Comparison of ENCODE assay signal across 15 mouse cellular contexts in genomic region chr19:8994813-8995607, GRCm38 (mm10). TPM values are rescaled to one million over a fixed set of nuclear protein-coding genes. Genes with fewer than 3 reads are reported as not detected.
A peak's percentile ranks its signal among the peaks of the same experiment; 100 is the strongest.
DNase-seq lines count a peak whose midpoint lies in the region; ATAC-seq and TF ChIP-seq lines count a peak whose summit lies in the region.
"Had no signal": no experiment of that assay in that cellular context is flagged by ENCODE, and none has a peak within 500 bp of the region (broad histone marks: within the 10 kb centered on the region; RNA-seq: fewer than 3 reads in every experiment).

No protein-coding gene starts in this region.

- no peak for TF ChIP-seq CTCF in testis, adult 2 months (IDR thresholded peaks at IDR 0.05; ENCODE audit: control insufficient read depth, insufficient read depth, insufficient replicate concordance, low read depth, low read length)
- peak; percentile 18; the same call in 1 of the 2 replicates for TF ChIP-seq CTCF in stomach, postnatal 0 days (IDR thresholded peaks at IDR 0.05; ENCODE audit: low read depth)

- no peaks in the 10 kb centered on the region for H3K9me3 ChIP-seq in heart, embryonic 13.5 days
- no peaks in the 10 kb centered on the region for H3K9me3 ChIP-seq in intestine, embryonic 16.5 days (ENCODE audit: control insufficient read depth, low read length)
- no peaks in the 10 kb centered on the region for H3K9me3 ChIP-seq in stomach, postnatal 0 days (ENCODE audit: control insufficient read depth, low read length)
- H3K9me3 ChIP-seq: forebrain, embryonic 13.5 days; liver, embryonic 15.5 days; neural tube, embryonic 13.5 days had no signal

- H3K27me3 ChIP-seq in heart, embryonic 13.5 days (replicated peaks): no peaks in the 10 kb centered on the region
- no peaks in the 10 kb centered on the region for H3K27me3 ChIP-seq in testis, adult 2 months (ENCODE audit: control insufficient read depth, insufficient read depth, low read length)
- no peaks in the 10 kb centered on the region for H3K27me3 ChIP-seq in intestine, embryonic 16.5 days (replicated peaks; ENCODE audit: control insufficient read depth, insufficient read depth, low read length)
- no peaks in the 10 kb centered on the region for H3K27me3 ChIP-seq in stomach, postnatal 0 days (ENCODE audit: control insufficient read depth, insufficient read depth, low read length)

- peaks cover 11% of the 10 kb centered on the region for H3K36me3 ChIP-seq in heart, embryonic 13.5 days
- H3K36me3 ChIP-seq in testis, adult 2 months (ENCODE audit: control insufficient read depth, insufficient read depth, low read length): no peaks in the 10 kb centered on the region
- H3K36me3 ChIP-seq in intestine, embryonic 16.5 days (ENCODE audit: control insufficient read depth, insufficient read depth, low read length): no peaks in the 10 kb centered on the region
- peaks cover 6% of the 10 kb centered on the region; the same call in 1 of the 2 replicates for H3K36me3 ChIP-seq in stomach, postnatal 0 days (ENCODE audit: control insufficient read depth, insufficient read depth, low read length)
- H3K36me3 ChIP-seq: liver, embryonic 15.5 days; neural tube, embryonic 13.5 days had no signal

- ATAC-seq in heart, embryonic 13.5 days (ENCODE audit: extremely low read depth, insufficient number of reproducible peaks, low FRiP score, low TSS enrichment): no peak
- peak; percentile 24 for ATAC-seq in intestine, embryonic 16.5 days
- peak; percentile 30 for ATAC-seq in stomach, postnatal 0 days (ENCODE audit: low FRiP score, low TSS enrichment)
- ATAC-seq: forebrain, embryonic 13.5 days had no signal

- no peak overlapping the region for H3K4me2 ChIP-seq in heart, embryonic 13.5 days
- no peak overlapping the region for H3K4me2 ChIP-seq in intestine, embryonic 16.5 days (ENCODE audit: low read depth, low read length)
- H3K4me2 ChIP-seq in stomach, postnatal 0 days (replicated peaks; ENCODE audit: low read depth): peak overlapping the region; percentile 29
- H3K4me2 ChIP-seq: forebrain, embryonic 13.5 days; liver, embryonic 15.5 days; neural tube, embryonic 13.5 days had no signal

- TF ChIP-seq POLR2A in testis, adult 2 months (IDR thresholded peaks at IDR 0.05; ENCODE audit: control insufficient read depth, low read depth, low read length): no peak

- H3K9ac ChIP-seq in heart, embryonic 13.5 days: peak overlapping the region; percentile 38; the same call in 1 of the 2 replicates
- H3K9ac ChIP-seq in intestine, embryonic 16.5 days (ENCODE audit: low read depth, low read length): no peak overlapping the region
- H3K9ac ChIP-seq in stomach, postnatal 0 days (ENCODE audit: low read length): no peak overlapping the region
- H3K9ac ChIP-seq: forebrain, embryonic 13.5 days; liver, embryonic 15.5 days; neural tube, embryonic 13.5 days had no signal

- H3K27ac ChIP-seq in heart, embryonic 13.5 days (replicated peaks): no peak overlapping the region
- no peak overlapping the region; the same call in 1 of the 2 replicates for H3K27ac ChIP-seq in testis, adult 2 months (ENCODE audit: control insufficient read depth, insufficient read depth, low read depth, low read length)
- H3K27ac ChIP-seq in intestine, embryonic 16.5 days (ENCODE audit: low read length): peak overlapping the region; percentile 21; the same call in 1 of the 2 replicates
- H3K27ac ChIP-seq in stomach, postnatal 0 days (replicated peaks): peak overlapping the region; percentile 82
- H3K27ac ChIP-seq: forebrain, embryonic 13.5 days; kidney, postnatal 0 days; liver, embryonic 15.5 days; neural tube, embryonic 13.5 days had no signal

- peaks cover 89% of the 10 kb centered on the region for H3K4me1 ChIP-seq in heart, embryonic 13.5 days
- peaks cover 9% of the 10 kb centered on the region for H3K4me1 ChIP-seq in testis, adult 2 months (ENCODE audit: control insufficient read depth, insufficient read depth, low read length)
- peaks cover 77% of the 10 kb centered on the region for H3K4me1 ChIP-seq in intestine, embryonic 16.5 days (ENCODE audit: control insufficient read depth, insufficient read depth, low read length)
- peaks cover 33% of the 10 kb centered on the region for H3K4me1 ChIP-seq in stomach, postnatal 0 days (replicated peaks; ENCODE audit: control insufficient read depth, insufficient read depth)

- WGBS in heart, embryonic 13.5 days: 62% methylated on average over 10 of the region's 10 CpGs
- WGBS in intestine, embryonic 16.5 days: 52% methylated on average over 10 of the region's 10 CpGs
- 45% methylated on average over 10 of the region's 10 CpGs for WGBS in stomach, postnatal 0 days

- no peak for DNase-seq in heart, adult 18-20 months
- no peak for DNase-seq in testis, postnatal 10 days (ENCODE audit: low spot score)
- DNase-seq in stomach, postnatal 0 days (ENCODE audit: low spot score): peak; percentile 44
- no peak for DNase-seq in right cerebral cortex, adult 18-20 months
- no peak for DNase-seq in kidney, adult 9 months
- DNase-seq: cerebellum, adult 9-11 months; lung, postnatal 10 days; thymus, postnatal 25 days had no signal

- no peak overlapping the region for H3K4me3 ChIP-seq in heart, embryonic 13.5 days
- peak overlapping the region; percentile 2 for H3K4me3 ChIP-seq in testis, adult 2 months (ENCODE audit: control insufficient read depth, low read depth, low read length)
- no peak overlapping the region for H3K4me3 ChIP-seq in intestine, embryonic 16.5 days (ENCODE audit: low read length)
- H3K4me3 ChIP-seq in stomach, postnatal 0 days (ENCODE audit: low read depth, low read length): no peak overlapping the region
- H3K4me3 ChIP-seq: forebrain, embryonic 13.5 days; liver, embryonic 15.5 days; neural tube, embryonic 13.5 days had no signal

- no peak for TF ChIP-seq EP300 in stomach, postnatal 0 days (optimal IDR thresholded peaks at IDR 0.05)

RNA-seq across cellular contexts. Expression of gene Ahnak, which starts 5.9 kb away (rescaled TPM):
- 22.8 TPM in 2 replicates for polyA plus RNA-seq in heart, embryonic 13.5 days (2015; fragmentation: Nextera tagmentation; extraction: Ambion mirVana)
- total RNA-seq in heart, adult 18-20 months (2021): 100 to 1,000 TPM; 341 to 356 TPM
- polyA plus RNA-seq in testis, adult 2 months (2012; rRNA removed): 1.6 and 2.3 TPM in 2 replicates
- 16.5 and 20.8 TPM in 2 replicates for polyA plus RNA-seq in intestine, embryonic 16.5 days (2015; fragmentation: Nextera tagmentation; extraction: Ambion mirVana)
- polyA plus RNA-seq in stomach, postnatal 0 days (2015; fragmentation: Nextera tagmentation; extraction: Ambion mirVana): 86.6 and 103 TPM in 2 replicates

RNA-seq across cellular contexts. Expression of gene Eef1g, which starts 28.2 kb away (rescaled TPM):
- polyA plus RNA-seq in heart, embryonic 13.5 days (2015; fragmentation: Nextera tagmentation; extraction: Ambion mirVana): 251 and 281 TPM in 2 replicates
- total RNA-seq in heart, adult 18-20 months (2021): 100 to 1,000 TPM; 239 to 257 TPM
- polyA plus RNA-seq in testis, adult 2 months (2012; rRNA removed): 442 and 506 TPM in 2 replicates
- polyA plus RNA-seq in intestine, embryonic 16.5 days (2015; fragmentation: Nextera tagmentation; extraction: Ambion mirVana): 392 and 445 TPM in 2 replicates
- polyA plus RNA-seq in stomach, postnatal 0 days (2015; fragmentation: Nextera tagmentation; extraction: Ambion mirVana): 240 and 247 TPM in 2 replicates

RNA-seq across cellular contexts. Expression of gene Tut1, which starts 41.4 kb away (rescaled TPM):
- polyA plus RNA-seq in heart, embryonic 13.5 days (2015; fragmentation: Nextera tagmentation; extraction: Ambion mirVana): 16.3 and 17.1 TPM in 2 replicates
- total RNA-seq in heart, adult 18-20 months (2021): 1 to 10 TPM; 8.2 to 9.5 TPM
- polyA plus RNA-seq in testis, adult 2 months (2012; rRNA removed): 38.2 and 38.6 TPM in 2 replicates
- 30.1 and 31.7 TPM in 2 replicates for polyA plus RNA-seq in intestine, embryonic 16.5 days (2015; fragmentation: Nextera tagmentation; extraction: Ambion mirVana)
- 14.9 and 15.8 TPM in 2 replicates for polyA plus RNA-seq in stomach, postnatal 0 days (2015; fragmentation: Nextera tagmentation; extraction: Ambion mirVana)

RNA-seq across cellular contexts. Expression of gene Mta2, which starts 53.3 kb away (rescaled TPM):
- 83.6 and 88.0 TPM in 2 replicates for polyA plus RNA-seq in heart, embryonic 13.5 days (2015; fragmentation: Nextera tagmentation; extraction: Ambion mirVana)
- total RNA-seq in heart, adult 18-20 months (2021): 10 to 100 TPM; 28.8 to 30.1 TPM
- 14.0 and 14.5 TPM in 2 replicates for polyA plus RNA-seq in testis, adult 2 months (2012; rRNA removed)
- polyA plus RNA-seq in intestine, embryonic 16.5 days (2015; fragmentation: Nextera tagmentation; extraction: Ambion mirVana): 119 and 130 TPM in 2 replicates
- polyA plus RNA-seq in stomach, postnatal 0 days (2015; fragmentation: Nextera tagmentation; extraction: Ambion mirVana): 68.0 and 69.3 TPM in 2 replicates

Comparison
In these comparisons a context has a peak if more than half of its experiments do, and no peak if none do; other contexts are left out.
1. H3K27ac ChIP-seq: peak in intestine, embryonic 16.5 days (single experiment) and stomach, postnatal 0 days (single experiment); none in heart, embryonic 13.5 days (single experiment) and testis, adult 2 months (single experiment).